Mouse (Mus musculus): ENCODE results near the gene Tbxa2r.
A peak's percentile ranks its signal among the peaks of the same experiment; 100 is the strongest.

The Tbxa2r gene

GRCm38 (mm10) chr10:81300352-81300907 is 28.1 kb upstream of the Tbxa2r start:
- peak; percentile 75 to 89 for DNase-seq

GRCm38 (mm10) chr10:81301321-81301720 is 27.2 kb upstream of the Tbxa2r start:
- DNase-seq: no peak

DNA sequence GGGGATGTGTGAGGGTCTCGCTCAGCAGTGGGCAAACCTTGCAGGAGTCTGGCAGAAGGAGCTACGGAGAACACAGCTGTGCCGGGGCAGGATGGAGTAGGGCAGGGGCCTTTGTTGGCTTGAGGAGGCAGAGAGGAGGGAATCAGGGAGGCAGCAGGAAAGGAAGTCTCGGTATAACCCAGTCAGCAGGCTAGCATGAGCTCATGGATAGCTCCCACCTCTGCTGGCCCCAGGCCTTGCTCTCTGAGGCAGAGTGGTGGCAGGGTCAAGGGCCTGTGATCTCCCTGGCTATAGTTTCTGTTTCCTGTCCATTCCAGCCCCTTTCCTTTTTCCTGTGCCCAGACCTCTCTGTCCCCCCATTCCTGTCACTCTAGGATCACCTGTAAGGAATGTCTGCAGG is 26.2 kb upstream of the Tbxa2r start:
- peak in 1 of 2 experiments; percentile 62 for DNase-seq

DNA sequence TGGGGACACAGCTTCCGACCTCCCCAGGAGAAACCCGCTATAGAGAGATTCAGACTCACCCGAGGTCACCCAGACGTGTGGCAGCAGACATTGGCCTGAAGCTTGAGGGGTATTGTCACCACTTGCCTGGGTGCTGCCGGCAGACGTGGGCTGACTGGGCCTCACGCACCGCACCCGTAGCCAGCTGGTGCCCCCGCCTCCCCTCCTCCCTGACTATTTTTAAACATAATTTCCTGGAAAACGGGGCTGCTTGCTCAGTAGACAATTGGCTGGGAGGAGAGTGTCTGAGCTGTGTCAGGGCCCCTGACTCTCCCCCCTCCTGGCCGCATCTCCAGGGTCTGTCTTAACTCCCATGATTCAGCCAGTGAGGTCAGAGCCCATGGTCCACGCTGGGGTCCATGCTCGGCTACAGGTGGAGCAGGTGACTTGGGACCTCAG is 25.7 kb upstream of the Tbxa2r start:
- DNase-seq: peak in 1 of 2 experiments; percentile 55

DNA sequence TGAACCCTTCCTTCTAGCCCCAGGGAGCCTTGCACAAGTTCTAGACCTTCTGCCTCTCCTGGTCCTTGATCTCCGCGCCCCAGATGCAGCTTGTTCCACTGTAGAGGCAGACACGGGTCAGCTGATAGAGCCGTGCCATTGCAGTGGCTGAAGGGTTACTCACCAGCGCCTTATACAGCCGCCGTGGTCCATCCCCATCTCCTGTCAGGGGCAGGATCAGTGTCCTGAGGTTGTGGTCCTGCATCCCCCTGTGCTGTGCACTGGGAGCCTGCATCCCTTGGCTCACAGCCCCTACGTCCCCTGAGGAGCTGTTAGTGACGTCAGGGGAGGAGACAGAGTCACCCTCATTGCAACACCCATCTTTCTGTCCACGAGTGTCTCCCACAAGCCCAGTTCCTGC is 25.3 kb upstream of the Tbxa2r start:
- no peak for DNase-seq

- DNase-seq: no peak
These were observed 24.8 kb upstream of the Tbxa2r start for GRCm38 (mm10) chr10:81303761-81304160.

DNA sequence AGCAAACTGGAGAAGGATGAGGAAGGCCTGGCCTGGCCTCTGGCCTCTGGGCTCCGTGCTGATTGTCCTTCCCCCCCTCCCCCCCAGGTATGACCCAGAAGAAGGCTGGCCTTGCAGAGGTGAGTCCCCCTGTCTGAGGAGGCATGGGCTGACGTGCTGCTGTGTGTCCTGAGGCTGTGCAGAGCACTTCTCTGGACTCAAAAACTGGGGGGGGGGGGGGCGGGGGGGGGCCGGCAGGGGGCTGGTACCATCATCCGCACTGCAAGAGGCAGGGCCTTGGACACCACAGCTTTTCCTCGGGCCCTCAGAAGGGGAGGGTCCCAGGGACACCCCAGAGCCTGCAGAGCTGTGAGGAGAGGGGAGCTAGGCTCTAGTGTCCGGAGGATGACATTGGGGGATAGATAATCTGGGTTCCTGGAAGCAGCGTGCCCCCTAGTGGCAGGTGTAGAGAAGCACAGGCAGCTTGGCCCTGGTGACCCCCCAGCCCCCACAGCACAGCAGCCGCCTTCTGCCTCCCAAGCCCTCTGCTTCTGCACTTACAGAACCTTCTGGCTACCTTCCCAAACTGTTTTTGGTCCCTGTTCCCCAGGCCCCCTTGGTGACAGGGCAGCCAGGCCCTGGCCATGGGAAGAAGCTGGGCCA is 23.8 kb upstream of the Tbxa2r start:
- DNase-seq: peak in 1 of 2 experiments; percentile 74

GRCm38 (mm10) chr10:81305663-81306062 is 22.9 kb upstream of the Tbxa2r start:
- no peak for DNase-seq

- no peak for DNase-seq
These were observed 22.3 kb upstream of the Tbxa2r start for GRCm38 (mm10) chr10:81306173-81306668.

DNA sequence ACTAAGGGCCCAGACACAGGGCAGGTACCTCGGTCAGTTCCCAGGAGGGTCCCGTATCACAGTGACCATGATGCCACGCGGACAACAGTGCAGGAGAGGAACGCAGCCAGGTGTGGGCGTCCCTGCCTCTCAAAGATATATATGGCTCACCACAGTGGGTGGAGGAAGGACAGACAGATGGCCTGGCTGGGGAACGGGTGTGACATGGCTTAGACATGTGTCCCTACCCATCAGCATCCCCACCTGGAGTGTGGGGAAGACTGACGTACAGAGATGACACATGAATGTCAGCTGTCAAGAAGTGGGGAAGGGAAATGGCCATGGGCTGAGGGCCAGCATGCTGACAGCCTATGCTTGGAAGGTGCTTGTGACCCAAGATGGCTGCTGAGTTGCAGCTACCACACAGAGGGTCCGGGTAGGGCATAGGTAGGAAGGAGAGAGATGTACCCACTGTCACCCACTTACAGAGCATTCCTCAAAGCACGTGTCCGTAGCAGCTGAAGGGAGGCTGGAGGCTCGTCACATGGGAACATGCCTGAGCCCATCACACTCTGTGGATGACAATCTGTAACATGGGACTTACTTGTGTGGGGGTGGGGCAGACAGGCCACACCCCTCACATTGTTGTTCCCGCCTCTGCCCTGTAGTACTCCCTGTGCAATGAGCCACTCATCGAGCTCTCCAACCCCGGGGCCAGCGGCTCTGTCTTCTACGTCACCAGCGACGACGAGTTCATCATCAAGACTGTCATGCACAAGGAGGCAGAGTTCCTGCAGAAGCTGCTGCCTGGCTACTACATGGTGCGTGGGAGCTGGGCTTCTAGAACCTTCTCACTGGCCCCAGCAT is 21.5 kb upstream of the Tbxa2r start:
- no peak for DNase-seq

- DNase-seq: no peak
These were observed 19.0 kb upstream of the Tbxa2r start for GRCm38 (mm10) chr10:81309571-81309970.

GRCm38 (mm10) chr10:81313581-81313980 is 14.9 kb upstream of the Tbxa2r start:
- no peak for DNase-seq

DNA sequence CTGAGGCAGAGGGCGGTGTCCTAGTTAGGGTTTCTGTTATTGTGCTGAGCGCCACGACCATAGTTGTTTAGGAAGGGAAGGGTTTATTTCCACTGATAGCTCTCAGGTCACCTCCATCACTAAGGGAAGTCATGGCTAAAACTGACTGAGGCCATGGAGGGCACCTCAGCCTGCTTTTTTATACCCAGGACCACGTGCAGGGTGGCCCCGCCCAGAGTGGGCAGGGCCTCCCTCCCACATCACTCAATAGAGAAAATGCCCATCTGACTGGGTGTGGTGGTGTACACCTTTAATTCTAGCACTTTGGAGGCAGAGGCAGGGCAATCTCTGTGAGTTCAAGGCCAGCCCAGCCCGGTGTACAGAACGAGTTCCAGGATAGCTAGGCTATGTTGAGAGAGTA is 14.3 kb upstream of the Tbxa2r start:
- DNase-seq: no peak

DNA sequence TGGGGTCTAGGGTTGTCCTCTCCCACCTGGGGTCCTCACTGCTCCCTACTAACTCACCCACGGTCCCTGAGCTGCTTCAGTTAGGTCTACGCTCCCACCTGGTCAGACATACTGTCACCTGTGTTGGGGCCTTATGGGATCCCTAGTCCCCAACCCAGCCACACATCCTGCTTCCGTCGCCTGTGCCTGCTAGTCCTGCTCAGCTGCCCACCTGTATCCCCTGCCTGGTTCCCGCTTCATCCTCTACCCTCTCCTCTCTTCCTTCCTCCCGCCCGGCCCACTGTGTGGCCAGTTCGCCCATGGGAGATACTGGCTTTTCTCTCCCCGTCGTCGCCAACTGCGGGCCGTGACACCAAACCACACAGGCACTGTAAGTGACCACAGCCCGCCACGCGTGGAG is 12.9 kb upstream of the Tbxa2r start:
- no peak for DNase-seq

- peak in 1 of 2 experiments; percentile 69 for DNase-seq
These were observed 12.0 kb upstream of the Tbxa2r start for GRCm38 (mm10) chr10:81316338-81317060.

DNA sequence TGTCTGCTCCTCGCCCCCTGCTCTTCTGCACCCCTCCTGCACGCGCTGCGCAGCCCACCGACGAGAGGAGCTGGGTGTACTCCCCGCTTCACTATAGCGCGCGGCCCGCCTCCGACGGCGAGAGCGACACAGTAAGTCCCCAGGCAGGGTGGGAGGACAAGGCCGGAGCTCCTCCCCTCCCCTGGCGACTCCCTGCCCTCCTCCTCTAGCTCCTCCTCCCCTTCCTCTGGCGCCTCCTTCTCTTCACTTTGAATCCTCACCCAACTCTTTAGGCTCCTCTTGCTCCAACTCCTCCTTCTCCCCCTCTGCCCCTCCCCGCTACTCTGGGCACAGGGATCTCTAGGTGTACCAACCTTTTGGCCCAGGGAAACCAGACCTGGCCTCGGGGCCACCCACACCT is 11.3 kb upstream of the Tbxa2r start:
- DNase-seq: peak; percentile 75 to 80

- peak in 1 of 2 experiments; percentile 63 for DNase-seq
These were observed 9.8 kb upstream of the Tbxa2r start for GRCm38 (mm10) chr10:81318589-81319329.

DNA sequence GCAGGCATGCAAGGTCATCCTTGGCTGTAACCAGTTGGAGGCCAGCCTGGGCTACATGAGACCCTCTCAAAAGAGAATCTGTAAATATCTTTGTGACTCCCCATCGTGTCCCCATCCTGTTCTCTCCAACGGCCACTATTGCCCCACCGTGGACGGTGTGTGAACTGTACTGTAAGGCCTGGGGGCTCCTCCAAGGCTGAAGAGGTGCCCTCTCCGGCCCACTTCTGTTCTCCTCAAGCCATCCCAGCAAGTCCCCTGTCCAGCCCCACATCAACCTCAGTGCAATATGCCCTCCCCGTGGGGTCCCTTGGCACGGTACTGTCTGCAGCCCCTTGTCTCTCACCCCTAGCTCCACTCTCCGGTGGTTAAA is 9.2 kb upstream of the Tbxa2r start:
- peak in 1 of 2 experiments; percentile 52 for DNase-seq

DNA sequence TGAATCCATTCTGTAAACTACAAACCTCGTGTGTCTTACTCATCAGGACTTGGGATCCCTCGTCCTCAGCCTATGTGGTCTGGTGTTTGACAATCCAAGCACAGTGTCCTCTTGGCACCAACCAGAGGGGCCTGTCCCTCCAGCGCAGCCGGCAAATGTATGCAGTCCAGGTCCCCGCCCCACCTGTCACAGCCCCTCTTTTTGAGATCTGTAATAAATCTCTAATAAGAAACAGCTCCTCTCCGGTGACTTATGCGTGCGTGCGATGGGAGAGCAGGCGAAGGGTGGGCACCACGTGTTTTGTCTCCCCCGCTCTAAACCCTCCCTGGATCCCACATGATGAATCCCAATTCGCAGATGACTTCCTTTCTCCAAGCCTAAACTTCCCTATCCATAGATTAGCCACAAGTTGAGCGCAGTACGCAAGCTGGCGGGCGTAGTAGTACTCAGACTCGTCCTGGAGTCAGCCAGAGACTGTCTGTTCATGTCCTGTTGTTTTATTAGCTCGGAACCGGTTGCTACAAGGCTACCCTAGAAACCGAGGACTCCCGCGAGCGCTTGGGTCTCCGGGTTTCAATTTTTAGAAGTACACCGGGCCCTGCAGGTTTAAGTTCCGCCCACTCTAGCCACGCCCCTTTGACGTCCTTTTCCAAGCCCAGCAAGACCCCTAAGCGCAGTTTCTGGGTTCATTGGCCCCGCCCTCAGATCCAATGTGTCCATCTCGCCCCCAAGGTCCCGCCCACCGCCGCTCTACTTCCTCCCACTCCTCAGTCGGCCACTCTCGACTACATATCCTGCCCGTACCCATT is 8.6 kb upstream of the Tbxa2r start:
- DNase-seq: peak in 1 of 2 experiments; percentile 97

- peak; percentile 99 to 100 for DNase-seq
These were observed 7.8 kb upstream of the Tbxa2r start, which contains the start of gene Cactin for GRCm38 (mm10) chr10:81320550-81321347. Gene Cactin, plus strand, starts transcription at chr10:81321103.
